Mouse (Mus musculus) kidney, adult 9 months (tissue): ENCODE results near the gene Olfr914.

Experiments used
- DNase-seq: peaks from one replicate; pipeline ENCODE4 v3.0.0; 2022

Olfr914 gene

GRCm38 (mm10) chr9:38604802-38605201, at the start of gene Olfr914:
TSS of gene Olfr914 (plus strand) at chr9:38605102.
- no peak for DNase-seq

DNA sequence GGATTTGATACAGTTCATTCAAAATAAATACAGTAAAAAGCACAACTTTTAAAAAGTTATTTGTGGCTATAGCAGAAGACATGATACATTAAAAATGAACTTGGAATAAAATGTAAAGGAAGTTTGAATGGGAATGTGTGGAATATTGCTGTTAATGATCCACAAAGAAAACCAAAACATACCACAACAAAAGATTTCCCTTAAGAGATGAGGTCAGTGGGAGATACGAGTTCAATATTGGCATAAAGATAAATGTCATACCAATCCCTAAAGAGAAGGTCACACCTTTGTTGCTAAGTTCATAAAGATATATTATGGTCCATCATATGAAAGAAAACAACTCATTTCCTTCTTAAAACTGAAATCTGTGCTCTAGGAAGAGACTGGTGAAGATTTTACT, 25.0 kb upstream of the Olfr914 start, which contains the start of gene Olfr912:
Gene Olfr912 (plus strand): TSS at position 301 of the 400 bp plus-strand sequence.
- DNase-seq = no peak

DNA sequence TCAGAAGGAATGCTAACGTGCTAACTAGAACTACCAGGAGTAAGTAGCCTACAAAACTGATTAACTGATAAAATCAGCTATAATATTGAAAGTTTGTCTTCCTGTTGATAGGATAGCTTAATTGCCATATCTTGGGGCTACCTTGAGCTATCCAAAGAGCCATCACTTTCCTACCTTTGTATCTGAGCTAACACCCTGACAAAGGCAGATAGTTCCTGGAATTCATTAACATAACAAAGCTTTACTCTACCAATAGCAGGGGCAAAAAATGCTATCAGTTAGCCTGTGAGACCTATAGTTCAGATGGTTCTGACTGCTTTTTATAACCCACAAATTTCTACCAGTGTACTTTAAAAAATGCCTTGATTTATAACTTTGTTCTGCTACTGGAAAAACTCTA, 13.8 kb upstream of the Olfr914 start:
- DNase-seq = no peak

DNA sequence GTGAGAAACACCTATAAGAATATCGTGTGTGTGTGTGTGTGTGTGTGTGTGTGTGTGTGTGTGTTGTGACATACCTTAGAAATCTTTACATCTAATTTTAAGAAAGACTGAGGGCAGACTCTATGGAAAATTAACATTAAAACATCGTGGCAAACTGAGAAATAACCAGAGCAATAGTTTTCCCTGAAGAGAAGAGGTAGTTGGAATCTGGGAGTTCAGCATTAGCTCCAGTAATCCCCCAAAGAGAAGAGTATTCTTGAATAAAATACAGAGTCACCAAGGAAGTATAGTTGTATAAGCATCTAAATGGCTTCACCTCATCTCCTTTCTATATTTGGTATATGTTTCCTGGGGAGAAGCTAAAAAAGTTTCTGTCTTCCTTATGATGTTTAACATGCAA, 12.4 kb upstream of the Olfr914 start, which contains the start of gene Olfr913:
Gene Olfr913 (plus strand): TSS at position 301 of the 400 bp plus-strand sequence.
- DNase-seq = no peak

- DNase-seq = no peak
Observed at GRCm38 (mm10) chr9:38632406-38632805, 27.5 kb downstream of the Olfr914 start.

- no peak for DNase-seq
Observed at GRCm38 (mm10) chr9:38659775-38660174, 54.9 kb downstream of the Olfr914 start, which contains the start of gene Olfr916. TSS of gene Olfr916 (minus strand) at chr9:38659875.
